Mouse (Mus musculus) cerebellum, adult 9-11 months (tissue): Measurements from ENCODE around the gene Ergic1.

Source experiments
- DNase-seq: peaks from one replicate; pipeline ENCODE4 v3.0.0; 2022

Gene Ergic1

GRCm38 (mm10) chr17:26561290-26561640 is at the start of gene Ergic1:
TSS of gene Ergic1 (plus strand) at chr17:26561489.
- peak; percentile 92 for DNase-seq

GRCm38 (mm10) chr17:26511816-26512774 is 49.2 kb upstream of the Ergic1 start:
- peak; percentile 50 for DNase-seq

GRCm38 (mm10) chr17:26512961-26513360 is 48.3 kb upstream of the Ergic1 start:
- no peak for DNase-seq

- DNase-seq, result no peak
Measured at GRCm38 (mm10) chr17:26513459-26514290, 47.6 kb upstream of the Ergic1 start.

GRCm38 (mm10) chr17:26514581-26515030 is 46.7 kb upstream of the Ergic1 start:
- DNase-seq, result no peak

- DNase-seq, result no peak
Measured at GRCm38 (mm10) chr17:26515675-26516074, 45.6 kb upstream of the Ergic1 start.

- DNase-seq, result no peak
Measured at GRCm38 (mm10) chr17:26518306-26518705, 43.0 kb upstream of the Ergic1 start.

GRCm38 (mm10) chr17:26522711-26523110 is 38.6 kb upstream of the Ergic1 start:
- DNase-seq, result peak; percentile 11

GRCm38 (mm10) chr17:26524316-26524715 is 37.0 kb upstream of the Ergic1 start:
- DNase-seq, result peak; percentile 3

GRCm38 (mm10) chr17:26524801-26525200 is 36.5 kb upstream of the Ergic1 start:
- peak; percentile 36 for DNase-seq

- DNase-seq, result peak; percentile 77
Measured at GRCm38 (mm10) chr17:26525316-26525715, 36.0 kb upstream of the Ergic1 start.

GRCm38 (mm10) chr17:26527291-26527690 is 34.0 kb upstream of the Ergic1 start:
- DNase-seq, result peak; percentile 15

- DNase-seq, result peak; percentile 17
Measured at GRCm38 (mm10) chr17:26528751-26529150, 32.5 kb upstream of the Ergic1 start.

GRCm38 (mm10) chr17:26529791-26530241 is 31.5 kb upstream of the Ergic1 start:
- peak; percentile 4 for DNase-seq

GRCm38 (mm10) chr17:26530590-26531081 is 30.7 kb upstream of the Ergic1 start:
- DNase-seq, result peak; percentile 6

GRCm38 (mm10) chr17:26531395-26532027 is 29.8 kb upstream of the Ergic1 start:
- no peak for DNase-seq

GRCm38 (mm10) chr17:26532476-26533045 is 28.7 kb upstream of the Ergic1 start:
- no peak for DNase-seq

- no peak for DNase-seq
Measured at GRCm38 (mm10) chr17:26533871-26534372, 27.4 kb upstream of the Ergic1 start.

- no peak for DNase-seq
Measured at GRCm38 (mm10) chr17:26534695-26535094, 26.6 kb upstream of the Ergic1 start.

GRCm38 (mm10) chr17:26535251-26536136 is 25.8 kb upstream of the Ergic1 start:
- no peak for DNase-seq
